Mouse (Mus musculus) left cerebral cortex, adult 18-20 months (tissue): ENCODE measurements around the gene Camkv. TPM values are rescaled to one million over a fixed set of nuclear protein-coding genes. Genes with fewer than 3 reads are reported as not detected.

Experiments used
- DNase-seq, 2 experiments: peaks; one replicate each; pipeline ENCODE4 v3.0.0; 2021 to 2022; ENCODE audit warnings: low spot score in 2 of 2, mixed read lengths in 1 of 2
- long read RNA-seq, 2 experiments: library from polyadenylated mRNA; stranded (forward); transcript quantifications; one replicate each; pipeline ENCODE4 v2.0.0; 2021
- total RNA-seq, 2 experiments: library from RNA; stranded (reverse); gene quantifications; 2 replicates each; pipeline ENCODE4 v1.2.3; 2021

Camkv gene
- total RNA-seq: 100 to 1,000 TPM; 322 to 377 TPM
- long read RNA-seq, experiment 1, transcript Camkv-202 (10 exons, 3,253 nt): minor isoform, 11 of 527 reads
- long read RNA-seq, experiment 1, transcript Camkv-201 (11 exons, 3,277 nt): major isoform, 347 of 527 reads
- long read RNA-seq, experiment 1, partial matches to known transcripts: 111 of 527 reads
- long read RNA-seq, experiment 1, other reads (novel, unspliced or antisense): 58 of 527 reads
- long read RNA-seq, experiment 2, transcript Camkv-202 (10 exons, 3,253 nt): minor isoform, 7 of 365 reads
- long read RNA-seq, experiment 2, transcript Camkv-201 (11 exons, 3,277 nt): major isoform, 212 of 365 reads
- long read RNA-seq, experiment 2, partial matches to known transcripts: 100 of 365 reads
- long read RNA-seq, experiment 2, other reads (novel, unspliced or antisense): 46 of 365 reads

DNA sequence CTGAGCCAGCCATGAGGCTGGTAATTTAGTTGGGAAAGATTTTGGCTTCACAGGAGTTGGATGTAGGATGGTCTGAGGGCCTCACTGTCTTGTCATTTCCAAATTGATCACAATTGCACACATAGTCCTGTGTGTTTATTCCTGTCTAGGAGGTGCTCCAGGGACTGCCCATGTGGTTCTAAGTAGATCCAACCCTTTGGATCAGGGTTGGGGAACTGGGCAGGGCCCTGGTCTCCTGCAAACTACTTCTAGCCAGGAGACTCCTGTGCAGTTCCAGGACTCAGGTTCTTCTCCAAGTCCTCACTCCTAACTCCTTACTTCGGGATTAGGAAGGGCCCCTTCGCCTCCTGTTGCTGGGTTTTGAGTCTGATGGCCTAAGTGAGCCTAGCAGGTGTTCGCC is at the start of gene Camkv:
Camkv (plus strand) TSS at position 301 of the 400 bp plus-strand sequence.
- DNase-seq: no peak

DNA sequence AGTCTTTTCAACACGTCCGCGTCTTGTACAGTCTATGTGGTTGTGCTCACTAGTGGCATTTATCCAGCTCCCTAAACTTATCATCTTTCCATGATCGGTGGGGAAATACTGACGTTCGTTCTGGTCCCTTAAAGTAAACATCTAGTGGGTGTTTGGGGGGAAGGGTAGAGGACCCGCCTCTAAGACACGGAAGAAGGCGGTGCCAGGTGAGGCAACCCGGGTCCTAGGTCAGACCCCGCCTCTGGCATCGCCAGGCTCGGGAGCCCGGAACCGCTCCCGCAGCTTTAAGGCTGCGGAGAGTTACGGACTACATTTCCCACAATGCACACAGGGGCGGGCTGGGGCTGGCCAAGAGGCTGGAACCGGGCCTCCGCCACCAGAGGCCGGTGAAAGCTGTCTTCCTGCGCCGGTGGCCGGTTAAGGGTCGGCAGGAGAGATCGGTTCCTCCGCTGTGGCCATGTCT is 47.6 kb upstream of the Camkv start, which contains the start of gene Mon1a:
Mon1a (plus strand) TSS at position 348 of the 463 bp plus-strand sequence.
- peak; percentile 84 to 89 for DNase-seq

DNA sequence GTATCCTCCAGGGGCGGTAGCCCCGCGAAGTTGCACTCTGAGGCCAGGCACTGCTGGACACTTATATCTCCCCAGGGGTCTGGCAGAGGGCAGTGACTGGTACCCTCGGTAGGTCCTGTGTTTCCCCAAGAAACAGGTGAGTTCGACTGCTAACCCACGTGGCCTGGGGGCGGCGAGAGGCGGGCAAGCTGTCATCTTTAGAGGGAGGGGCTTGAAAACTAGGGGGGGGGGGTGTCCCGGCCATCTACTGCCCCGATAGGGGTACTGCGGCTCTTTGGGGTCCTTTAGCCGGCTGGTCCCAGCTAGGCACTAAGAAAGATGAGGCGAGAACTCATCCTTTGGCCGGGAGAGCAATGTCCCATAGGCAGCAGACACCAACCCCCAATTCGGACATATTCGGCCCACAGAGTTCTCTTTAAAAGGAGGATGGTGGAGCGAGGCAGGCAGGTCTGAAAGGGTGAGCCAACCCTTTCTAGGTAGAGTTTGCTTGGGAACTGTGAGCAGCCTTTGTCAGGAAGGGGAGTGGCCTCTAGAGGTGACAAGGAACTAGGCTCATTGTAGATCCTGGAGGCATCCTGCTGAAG is 47.1 kb upstream of the Camkv start:
- DNase-seq: no peak

DNA sequence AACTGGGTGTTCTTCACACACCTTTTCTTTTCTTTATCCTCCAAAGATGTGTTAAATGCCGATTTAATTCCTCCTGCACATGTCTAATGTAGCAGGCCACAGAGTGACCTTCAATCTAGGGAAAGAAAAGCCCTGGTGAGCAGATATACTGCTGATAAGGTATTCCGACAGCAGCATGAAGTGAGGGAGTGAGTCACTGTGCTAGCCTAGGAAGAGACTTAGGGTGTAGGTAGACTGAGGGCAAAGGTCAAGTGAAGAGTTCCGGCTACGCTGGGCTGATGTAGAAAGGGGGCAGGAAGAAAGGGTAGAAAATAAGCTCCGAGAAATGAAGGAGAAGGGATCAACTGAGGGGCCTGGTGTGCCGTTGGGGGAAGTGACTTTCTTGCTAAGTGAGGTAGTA is 45.2 kb upstream of the Camkv start:
- DNase-seq: no peak

DNA sequence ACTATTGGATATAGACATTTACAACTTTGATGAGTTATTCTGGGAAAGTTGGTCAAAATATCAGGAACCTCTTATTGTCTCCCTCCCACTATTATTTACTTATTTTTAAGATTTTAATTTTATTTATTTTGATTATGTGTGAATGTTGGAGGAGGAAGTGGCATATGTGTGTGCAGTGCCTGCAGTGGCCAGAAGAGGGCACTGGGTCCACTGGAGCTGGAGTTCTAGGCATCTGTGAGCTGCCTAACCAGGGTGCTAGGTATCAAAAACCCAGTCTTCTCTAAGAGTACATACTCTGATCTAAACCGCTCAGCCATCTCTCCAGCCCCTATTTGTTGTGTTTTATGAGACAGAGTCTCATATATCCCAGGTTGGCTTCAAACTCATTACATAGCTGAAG is 44.5 kb upstream of the Camkv start:
- no peak for DNase-seq

DNA sequence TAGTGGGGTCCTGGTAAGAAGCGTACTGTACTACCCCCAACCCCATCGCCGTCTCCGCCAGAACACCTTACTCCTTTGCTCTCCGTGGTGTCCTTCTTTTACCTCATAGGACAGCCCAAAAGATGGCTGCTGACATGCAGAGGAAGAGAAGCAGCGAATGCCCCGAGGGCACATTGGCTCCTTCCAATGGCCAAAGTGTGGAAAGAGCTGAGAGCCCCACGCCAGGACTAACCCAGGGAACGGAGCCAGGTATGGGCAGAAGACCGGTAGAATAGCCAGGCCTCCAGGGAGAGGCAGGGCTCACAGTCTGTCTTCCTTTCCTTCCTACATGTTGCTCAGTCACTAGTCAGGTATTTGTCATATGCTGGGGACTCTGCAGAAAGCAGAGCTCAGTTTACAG is 36.9 kb upstream of the Camkv start:
- DNase-seq: no peak

DNA sequence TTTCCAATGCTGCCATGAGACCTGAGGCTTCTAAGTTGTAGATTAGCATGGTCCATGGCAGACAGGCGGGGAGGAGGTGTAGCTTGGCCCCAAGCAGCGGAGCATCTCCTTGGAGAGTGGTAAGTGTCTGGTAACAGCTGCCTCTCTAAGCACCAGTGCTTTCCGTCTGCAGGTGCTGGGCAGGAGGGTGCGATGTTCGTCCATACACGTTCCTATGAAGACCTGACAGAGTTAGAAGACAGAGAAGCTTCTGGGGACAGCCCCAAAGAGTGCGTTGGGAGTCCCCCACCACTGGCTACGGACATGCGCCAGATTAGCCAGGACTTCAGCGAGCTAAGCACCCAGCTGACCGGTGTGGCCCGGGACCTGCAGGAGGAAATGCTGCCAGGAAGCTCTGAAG is 35.6 kb upstream of the Camkv start:
- DNase-seq: no peak

DNA sequence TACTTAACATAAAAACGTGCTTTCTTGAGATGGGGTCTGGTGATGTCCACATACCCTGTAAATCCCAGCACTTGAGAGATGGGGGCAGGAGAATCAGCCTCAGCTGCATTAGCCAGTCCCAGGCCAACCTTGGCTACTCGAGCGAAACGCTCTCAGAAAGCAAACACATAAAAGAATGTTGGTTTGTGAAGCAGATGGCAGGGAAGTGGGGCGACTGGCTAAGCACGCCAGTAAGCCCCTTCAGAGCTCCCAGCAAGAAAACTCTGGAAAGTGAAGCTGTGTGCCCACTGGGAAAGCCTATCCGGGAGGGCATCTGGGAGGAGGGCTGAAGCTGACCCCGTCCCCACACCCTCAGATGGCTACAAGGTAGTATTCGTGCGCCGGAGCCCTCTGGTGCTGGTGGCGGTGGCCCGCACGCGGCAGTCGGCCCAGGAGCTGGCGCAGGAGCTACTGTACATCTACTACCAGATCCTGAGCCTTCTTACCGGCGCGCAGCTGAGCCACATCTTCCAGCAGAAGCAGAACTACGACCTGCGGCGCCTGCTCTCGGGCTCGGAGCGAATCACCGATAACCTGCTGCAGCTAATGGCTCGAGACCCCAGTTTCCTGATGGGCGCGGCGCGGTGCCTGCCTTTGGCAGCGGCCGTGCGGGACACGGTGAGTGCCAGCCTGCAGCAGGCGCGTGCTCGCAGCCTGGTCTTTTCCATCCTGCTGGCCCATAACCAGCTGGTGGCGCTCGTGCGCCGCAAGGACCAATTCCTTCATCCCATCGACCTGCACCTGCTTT is 34.4 kb upstream of the Camkv start:
- peak; percentile 80 to 87 for DNase-seq

DNA sequence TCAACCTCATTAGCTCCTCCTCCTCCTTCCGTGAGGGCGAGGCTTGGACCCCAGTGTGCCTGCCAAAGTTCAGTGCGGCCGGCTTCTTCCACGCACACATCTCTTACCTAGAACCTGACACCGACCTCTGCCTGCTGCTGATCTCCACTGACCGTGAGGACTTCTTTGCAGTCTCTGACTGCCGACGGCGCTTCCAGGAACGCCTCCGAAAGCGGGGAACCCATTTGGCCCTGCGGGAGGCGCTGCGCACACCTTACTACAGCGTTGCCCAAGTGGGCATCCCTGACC is 33.9 kb upstream of the Camkv start:
- DNase-seq: no peak

DNA sequence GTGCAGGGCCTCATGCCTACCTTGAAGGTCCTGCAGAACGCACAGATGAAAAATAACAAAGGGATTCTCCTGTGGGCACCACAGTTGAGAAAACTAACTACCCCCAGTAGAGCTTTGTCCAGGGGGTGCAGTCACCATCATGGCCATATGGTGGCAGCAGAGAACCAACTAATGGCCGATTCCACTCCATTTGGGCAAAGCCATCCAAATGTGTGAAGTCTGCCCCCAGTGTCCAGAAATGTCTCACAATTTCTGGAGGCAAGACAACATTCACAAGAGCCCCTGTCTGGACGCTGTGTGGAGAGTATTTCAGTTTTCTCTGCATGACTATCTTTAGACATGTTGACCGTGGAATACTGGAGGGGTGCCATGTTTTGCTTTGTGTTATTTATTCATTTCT is 30.7 kb upstream of the Camkv start:
- DNase-seq: peak; percentile 86 to 94

DNA sequence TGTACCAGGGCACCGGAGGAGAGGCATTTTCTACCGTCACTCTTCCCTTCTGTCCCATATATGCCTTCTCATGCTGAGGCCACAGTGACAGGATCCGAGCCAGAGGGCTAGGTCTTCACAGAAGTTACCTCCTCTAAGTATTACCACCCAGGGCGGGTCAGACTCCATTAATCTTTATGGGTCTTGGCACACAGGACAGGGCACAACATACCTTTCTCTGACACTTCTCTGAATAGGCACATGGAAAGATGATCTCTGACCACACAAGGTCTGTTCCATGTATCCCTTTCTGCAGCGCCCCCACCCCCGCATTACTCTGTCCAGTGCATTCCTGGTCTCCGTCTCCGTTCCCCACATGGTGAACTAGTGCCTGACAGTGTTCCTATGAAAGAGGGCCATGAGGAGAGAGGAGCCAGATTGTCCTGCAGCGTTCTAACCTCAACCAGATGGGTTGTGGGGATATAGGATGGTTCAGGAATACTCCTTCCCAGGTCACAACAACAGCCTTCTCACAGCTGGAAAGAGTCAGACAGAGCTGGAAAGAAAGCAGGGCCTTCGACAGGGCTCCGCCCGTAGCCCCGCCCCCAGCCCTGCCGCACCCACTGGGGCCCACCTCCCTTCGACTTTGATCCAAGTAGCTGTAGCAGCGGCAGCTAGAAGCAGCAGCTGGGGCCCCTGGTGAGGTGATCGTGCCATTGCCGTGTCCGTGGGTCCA is 29.1 kb upstream of the Camkv start, which contains the start of gene Mst1r:
Mst1r (plus strand) TSS at position 622 of the 715 bp plus-strand sequence.
- DNase-seq: peak in 1 of 2 experiments; percentile 15

DNA sequence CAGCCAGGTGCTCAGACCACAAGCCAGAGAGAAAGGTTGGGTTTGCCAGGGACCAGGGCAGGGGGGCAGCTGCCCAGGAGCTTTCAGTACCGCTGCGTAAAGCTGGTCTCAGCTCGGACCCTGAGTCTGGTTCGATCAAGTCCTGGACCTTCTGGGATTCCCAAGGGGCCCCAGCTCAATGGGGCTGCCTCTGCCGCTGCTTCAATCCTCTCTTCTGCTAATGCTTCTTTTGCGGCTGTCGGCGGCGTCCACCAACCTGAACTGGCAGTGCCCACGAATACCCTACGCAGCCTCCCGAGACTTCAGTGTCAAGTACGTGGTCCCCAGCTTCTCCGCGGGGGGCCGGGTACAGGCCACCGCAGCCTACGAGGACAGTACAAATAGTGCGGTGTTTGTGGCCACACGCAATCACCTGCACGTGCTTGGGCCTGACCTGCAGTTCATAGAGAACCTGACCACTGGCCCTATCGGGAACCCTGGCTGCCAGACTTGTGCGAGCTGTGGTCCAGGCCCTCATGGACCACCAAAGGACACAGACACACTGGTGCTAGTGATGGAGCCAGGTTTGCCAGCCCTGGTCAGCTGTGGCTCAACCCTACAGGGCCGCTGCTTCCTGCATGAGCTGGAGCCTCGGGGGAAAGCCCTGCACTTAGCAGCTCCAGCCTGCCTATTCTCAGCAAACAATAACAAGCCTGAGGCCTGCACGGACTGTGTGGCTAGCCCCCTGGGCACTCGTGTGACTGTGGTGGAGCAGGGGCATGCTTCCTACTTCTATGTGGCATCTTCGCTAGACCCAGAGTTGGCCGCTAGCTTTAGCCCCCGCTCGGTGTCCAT is 28.3 kb upstream of the Camkv start:
- DNase-seq: no peak

DNA sequence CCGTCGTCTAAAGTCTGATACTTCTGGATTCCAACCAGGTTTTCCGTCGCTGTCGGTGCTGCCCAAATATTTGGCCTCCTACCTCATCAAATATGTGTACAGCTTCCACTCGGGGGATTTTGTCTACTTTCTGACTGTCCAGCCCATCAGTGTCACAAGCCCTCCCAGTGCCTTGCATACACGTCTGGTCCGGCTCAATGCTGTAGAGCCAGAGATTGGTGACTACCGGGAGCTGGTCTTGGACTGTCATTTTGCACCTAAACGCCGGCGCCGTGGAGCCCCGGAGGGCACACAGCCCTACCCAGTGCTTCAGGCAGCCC is 27.7 kb upstream of the Camkv start:
- DNase-seq: no peak

DNA sequence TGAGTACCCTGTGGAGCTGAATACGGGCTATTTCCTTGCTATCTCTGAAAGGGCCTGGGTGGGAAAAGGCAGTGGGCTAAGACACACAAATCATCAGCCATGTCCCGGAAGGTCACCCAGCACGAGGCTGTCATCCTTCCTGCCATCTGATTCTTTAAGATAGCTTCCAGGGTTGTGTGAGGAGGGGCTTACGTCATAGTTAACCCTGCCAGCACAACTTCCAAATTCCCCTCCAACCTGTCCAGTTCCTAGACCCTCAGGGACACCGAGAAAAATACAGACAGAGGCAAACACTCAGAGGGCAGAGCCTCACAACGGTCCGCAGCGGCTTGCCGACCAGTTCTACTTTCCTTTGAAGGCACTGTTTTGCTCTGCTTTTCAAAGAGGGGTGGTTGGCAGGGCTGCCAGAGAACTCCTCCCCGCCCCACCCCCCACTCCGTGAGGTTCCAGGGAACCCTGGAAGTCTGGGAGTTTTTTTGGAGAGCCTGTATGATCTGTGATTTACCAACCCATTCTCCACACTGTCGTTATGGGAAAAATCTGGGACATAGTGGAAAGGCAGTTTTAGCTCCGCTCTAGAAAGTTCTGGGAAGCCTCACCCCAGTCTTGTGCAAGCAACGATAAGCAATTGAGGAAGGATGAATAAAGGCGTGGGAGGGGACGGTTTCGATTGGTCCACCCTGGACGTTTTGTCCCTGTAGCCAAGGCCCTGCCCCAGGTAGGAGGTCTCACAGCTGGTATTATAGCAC is 26.9 kb upstream of the Camkv start:
- DNase-seq: no peak

DNA sequence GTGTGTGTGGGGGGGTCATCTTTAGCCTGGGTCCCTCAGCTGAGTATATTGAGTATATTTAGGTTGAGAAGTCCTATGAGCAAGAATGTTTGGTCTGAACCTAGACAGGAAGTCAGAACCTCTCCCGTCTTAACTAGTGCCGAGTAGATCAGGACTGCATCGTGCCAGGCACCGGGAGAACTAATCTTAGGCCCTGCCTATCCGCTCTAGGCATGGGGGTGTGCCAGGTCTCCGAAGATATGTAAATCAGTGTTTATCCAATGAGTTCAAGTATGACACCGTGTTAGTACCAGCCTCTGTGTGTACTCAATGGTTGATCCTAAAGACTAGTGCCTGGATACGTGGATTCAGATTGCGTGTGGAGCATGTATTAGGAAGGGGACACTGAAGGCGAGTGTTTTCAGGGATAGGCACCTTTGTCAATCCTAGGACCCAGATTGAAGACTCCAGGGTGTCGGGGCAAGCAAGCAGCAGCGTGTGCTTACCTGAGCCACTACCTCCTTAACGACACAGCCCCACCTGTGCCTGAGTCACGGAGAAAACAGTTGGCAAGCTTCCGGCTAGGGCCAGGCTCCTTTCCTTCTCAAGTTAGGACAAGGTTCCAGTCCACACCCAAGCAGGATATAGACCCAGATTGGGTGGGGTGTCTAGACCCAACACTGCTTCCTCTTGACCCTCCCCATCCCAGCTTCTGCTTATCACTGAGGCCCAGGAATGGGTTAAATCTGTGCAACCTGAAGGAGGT is 25.3 kb upstream of the Camkv start:
- no peak for DNase-seq

DNA sequence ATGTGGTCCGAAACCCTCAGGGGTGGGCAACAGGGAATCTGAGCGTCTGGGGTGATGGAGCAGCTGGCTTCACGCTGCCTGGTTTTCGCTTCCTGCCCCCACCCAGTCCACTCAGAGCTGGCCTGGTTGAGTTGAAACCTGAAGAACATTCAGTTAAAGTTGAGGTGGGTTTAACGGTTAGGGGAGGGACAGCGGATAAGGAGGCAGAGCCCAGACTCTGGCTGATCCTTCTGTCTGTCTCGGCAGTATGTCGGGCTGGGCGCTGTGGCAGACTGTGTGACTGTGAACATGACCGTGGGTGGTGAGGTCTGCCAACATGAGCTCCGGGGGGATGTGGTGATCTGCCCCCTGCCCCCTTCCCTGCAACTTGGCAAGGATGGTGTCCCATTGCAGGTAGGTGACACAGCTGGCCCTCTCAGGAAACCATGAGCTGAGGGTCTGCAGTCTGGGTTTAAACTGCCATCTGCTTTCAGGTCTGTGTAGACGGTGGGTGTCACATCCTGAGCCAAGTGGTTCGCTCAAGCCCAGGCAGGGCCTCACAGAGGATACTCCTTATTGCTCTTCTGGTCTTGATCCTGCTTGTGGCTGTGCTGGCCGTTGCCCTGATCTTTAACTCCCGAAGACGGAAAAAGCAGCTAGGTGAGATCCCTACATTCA is 20.6 kb upstream of the Camkv start:
- no peak for DNase-seq

DNA sequence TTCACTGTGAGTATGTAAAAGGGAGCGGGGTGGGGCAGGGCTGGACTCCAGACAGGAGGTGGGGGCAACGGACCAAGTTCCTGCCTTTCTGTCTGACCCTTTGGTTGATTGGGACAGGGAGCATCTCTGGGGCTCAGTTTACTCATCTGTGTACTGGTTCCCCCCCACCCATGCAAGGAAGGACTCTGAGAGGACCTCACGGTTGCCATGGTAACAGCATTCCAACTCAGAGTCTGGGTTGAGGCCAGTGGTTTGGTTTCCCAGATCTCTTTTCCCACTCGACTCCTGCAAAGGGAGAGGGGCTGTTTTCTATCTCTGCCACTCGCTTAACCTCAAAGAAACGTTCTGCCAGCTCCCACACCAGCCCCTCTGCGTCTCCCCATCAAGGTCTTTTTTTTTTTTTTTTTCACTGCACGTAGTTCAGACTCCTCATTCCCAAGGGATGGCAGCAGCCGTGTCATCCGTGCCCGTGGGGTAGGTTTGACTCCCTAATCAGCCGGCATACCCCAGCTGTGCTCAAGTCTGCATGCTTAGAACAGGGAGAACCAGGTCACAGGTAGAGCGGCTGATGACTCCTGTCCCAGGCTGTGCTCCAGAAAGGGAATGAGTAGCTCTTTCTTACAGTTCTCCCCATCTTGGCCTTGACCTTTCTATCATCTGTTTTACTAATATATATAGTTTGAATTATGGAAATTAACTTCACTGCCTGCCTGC is 17.4 kb upstream of the Camkv start:
- DNase-seq: peak; percentile 45 to 54

DNA sequence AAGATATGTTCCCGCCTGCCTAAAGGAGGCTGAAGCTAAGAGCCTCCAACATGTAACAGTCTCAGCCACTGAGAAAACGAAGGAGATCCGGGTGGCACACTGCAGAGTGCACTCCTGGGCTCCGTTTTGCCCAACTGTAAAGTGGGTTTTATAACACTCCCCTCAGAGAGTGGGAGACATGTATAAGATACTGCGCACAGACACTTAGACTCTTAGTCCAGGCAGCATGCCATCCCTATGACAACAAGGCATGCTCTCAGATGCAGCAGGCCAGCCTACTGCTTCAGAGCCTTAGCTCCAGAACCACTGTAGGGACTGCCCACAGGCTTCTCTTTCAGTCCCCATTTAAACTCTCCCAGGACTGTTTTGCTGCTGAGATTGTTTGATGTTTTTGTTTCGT is 16.6 kb upstream of the Camkv start:
- peak in 1 of 2 experiments; percentile 39 for DNase-seq
